Mouse (Mus musculus): Measurements from ENCODE around the gene Bnc1.

The Bnc1 gene

GRCm38 (mm10) chr7:81992131-81993061 is at the start of gene Bnc1:
Gene Bnc1 (minus strand): TSS chr7:81992292.
- DNase-seq (ENCODE audit: low spot score): peak; percentile 33

GRCm38 (mm10) chr7:82033347-82033746 is 41.3 kb upstream of the Bnc1 start:
- DNase-seq (ENCODE audit: low spot score): no peak

GRCm38 (mm10) chr7:82029666-82030065 is 37.6 kb upstream of the Bnc1 start:
- no peak for DNase-seq (ENCODE audit: low spot score)

GRCm38 (mm10) chr7:82025802-82026201 is 33.7 kb upstream of the Bnc1 start:
- DNase-seq (ENCODE audit: low spot score): no peak

GRCm38 (mm10) chr7:82023676-82024075 is 31.6 kb upstream of the Bnc1 start:
- no peak for DNase-seq (ENCODE audit: low spot score)

- DNase-seq (ENCODE audit: low spot score): no peak
Measured at GRCm38 (mm10) chr7:82022404-82022803, 30.3 kb upstream of the Bnc1 start.

- no peak for DNase-seq (ENCODE audit: low spot score)
Measured at GRCm38 (mm10) chr7:82018031-82018430, 25.9 kb upstream of the Bnc1 start.

GRCm38 (mm10) chr7:82016751-82017710 is 24.9 kb upstream of the Bnc1 start:
- peak; percentile 37 for DNase-seq (ENCODE audit: low spot score)

GRCm38 (mm10) chr7:82012472-82012871 is 20.4 kb upstream of the Bnc1 start:
- DNase-seq (ENCODE audit: low spot score): peak; percentile 8

GRCm38 (mm10) chr7:82011534-82012401 is 19.7 kb upstream of the Bnc1 start:
- peak; percentile 12 for DNase-seq (ENCODE audit: low spot score)

- DNase-seq (ENCODE audit: low spot score): no peak
Measured at GRCm38 (mm10) chr7:82007151-82007550, 15.1 kb upstream of the Bnc1 start.

GRCm38 (mm10) chr7:82004228-82004627 is 12.1 kb upstream of the Bnc1 start:
- DNase-seq (ENCODE audit: low spot score): no peak

- no peak for DNase-seq (ENCODE audit: low spot score)
Measured at GRCm38 (mm10) chr7:81999816-82000215, 7.7 kb upstream of the Bnc1 start.

- DNase-seq (ENCODE audit: low spot score): no peak
Measured at GRCm38 (mm10) chr7:81999372-81999771, 7.3 kb upstream of the Bnc1 start.

- DNase-seq (ENCODE audit: low spot score): peak; percentile 63
Measured at GRCm38 (mm10) chr7:81995975-81996374, 3.9 kb upstream of the Bnc1 start.

GRCm38 (mm10) chr7:81995126-81995525 is 3.0 kb upstream of the Bnc1 start:
- no peak for DNase-seq (ENCODE audit: low spot score)

- no peak for DNase-seq (ENCODE audit: low spot score)
Measured at GRCm38 (mm10) chr7:81993140-81993539, 1.0 kb upstream of the Bnc1 start.

- no peak for DNase-seq (ENCODE audit: low spot score)
Measured at GRCm38 (mm10) chr7:81991611-81992061, 456 bp downstream of the Bnc1 start.

GRCm38 (mm10) chr7:81991116-81991515 is 976 bp downstream of the Bnc1 start:
- DNase-seq (ENCODE audit: low spot score): no peak

GRCm38 (mm10) chr7:81983651-81984050 is 8.4 kb downstream of the Bnc1 start:
- no peak for DNase-seq (ENCODE audit: low spot score)

- no peak for DNase-seq (ENCODE audit: low spot score)
Measured at GRCm38 (mm10) chr7:81978304-81978703, 13.8 kb downstream of the Bnc1 start.

- DNase-seq (ENCODE audit: low spot score): no peak
Measured at GRCm38 (mm10) chr7:81974616-81975015, 17.5 kb downstream of the Bnc1 start.

All from urinary bladder, postnatal 14 days (tissue).